Mouse (Mus musculus) 416B (cell line): ENCODE measurements around the gene Btd.
"Not testable (repeated sequence)": the region's sequence is repeated elsewhere in the genome, so short reads cannot be mapped to it uniquely, and the experiment has no call there.

ENCODE experiments used
- DNase-seq: peaks from one replicate; pipeline ENCODE4 v3.0.0; 2011; ENCODE audit warnings: low read depth

The Btd gene

GRCm38 (mm10) chr14:31640890-31641505 lies at the start of gene Btd, which contains the start of gene Hacl1:
Gene Btd, plus strand, starts transcription at chr14:31641028.
Gene Hacl1, minus strand, starts transcription at chr14:31641286.
- DNase-seq, result peak; percentile 98

GRCm38 (mm10) chr14:31591243-31591642 lies 49.6 kb upstream of the Btd start, which contains the start of gene Colq:
Gene Colq, minus strand, starts transcription at chr14:31591343.
- DNase-seq, result no peak

GRCm38 (mm10) chr14:31593036-31593435 lies 47.8 kb upstream of the Btd start:
- DNase-seq, result peak; percentile 56

- DNase-seq, result no peak
These were observed 46.1 kb upstream of the Btd start for GRCm38 (mm10) chr14:31594693-31595092.

GRCm38 (mm10) chr14:31596408-31596807 lies 44.4 kb upstream of the Btd start:
- peak; percentile 61 for DNase-seq

GRCm38 (mm10) chr14:31597446-31597845 lies 43.4 kb upstream of the Btd start:
- peak; percentile 39 for DNase-seq

- DNase-seq, result no peak
These were observed 38.8 kb upstream of the Btd start for GRCm38 (mm10) chr14:31601908-31602615.

- DNase-seq, result not testable (repeated sequence)
These were observed 38.2 kb upstream of the Btd start for GRCm38 (mm10) chr14:31602616-31602979.

GRCm38 (mm10) chr14:31604916-31605315 lies 35.9 kb upstream of the Btd start:
- DNase-seq, result peak; percentile 64

GRCm38 (mm10) chr14:31605514-31605913 lies 35.3 kb upstream of the Btd start:
- peak; percentile 38 for DNase-seq

- DNase-seq, result peak; percentile 43
These were observed 28.8 kb upstream of the Btd start for GRCm38 (mm10) chr14:31611986-31612385.

GRCm38 (mm10) chr14:31613671-31614070 lies 27.2 kb upstream of the Btd start:
- peak; percentile 41 for DNase-seq

GRCm38 (mm10) chr14:31617204-31617603 lies 23.6 kb upstream of the Btd start:
- DNase-seq, result no peak

- DNase-seq, result peak; percentile 91
These were observed 22.8 kb upstream of the Btd start for GRCm38 (mm10) chr14:31617997-31618396.

- DNase-seq, result no peak
These were observed 20.1 kb upstream of the Btd start for GRCm38 (mm10) chr14:31620591-31621223.

- no peak for DNase-seq
These were observed 18.1 kb upstream of the Btd start for GRCm38 (mm10) chr14:31622748-31623147.

GRCm38 (mm10) chr14:31630677-31631076 lies 10.2 kb upstream of the Btd start:
- DNase-seq, result no peak

GRCm38 (mm10) chr14:31640346-31640889 lies 410 bp upstream of the Btd start, which contains the start of gene Gm49387:
Gene Gm49387, minus strand, starts transcription at chr14:31640878.
- DNase-seq, result no peak

GRCm38 (mm10) chr14:31641506-31642155 lies 803 bp downstream of the Btd start:
- peak; percentile 22 for DNase-seq

GRCm38 (mm10) chr14:31644183-31644830 lies 3.5 kb downstream of the Btd start:
- no peak for DNase-seq

- DNase-seq, result peak; percentile 74
These were observed 4.2 kb downstream of the Btd start for GRCm38 (mm10) chr14:31644931-31645547.
